Mouse (Mus musculus) midbrain, embryonic 13.5 days (tissue): ENCODE data around the gene Krt18. TPM values are rescaled to one million over a fixed set of nuclear protein-coding genes. Genes with fewer than 3 reads are reported as not detected.

ENCODE experiments used
- ATAC-seq: fragments of 200-750 bp; cut with Nextera tagmentation; 2 replicates; pipeline ENCODE4 v1.8.0; 2017; ENCODE audit warnings: mild to moderate bottlenecking, moderate TSS enrichment, moderate library complexity
- H3K27ac ChIP-seq: fragments of 300-500 bp; sonication (generic); 2 replicates; pipeline ENCODE4 v1.5.1; 2015; ENCODE audit warnings: inconsistent platforms, mild to moderate bottlenecking, moderate library complexity
- H3K27me3 ChIP-seq: fragments of 300-500 bp; sonication (generic); 2 replicates; pipeline ENCODE4 v1.6.1; 2015; ENCODE audit warnings: mild to moderate bottlenecking, inconsistent platforms
- H3K36me3 ChIP-seq: fragments of 300-500 bp; sonication (generic); 2 replicates; pipeline ENCODE4 v1.6.1; 2015; ENCODE audit warnings: mild to moderate bottlenecking, inconsistent platforms
- H3K4me1 ChIP-seq: fragments of 300-500 bp; sonication (generic); replicated peaks from 2 replicates; pipeline ENCODE4 v1.6.1; 2015; ENCODE audit warnings: inconsistent platforms
- H3K4me2 ChIP-seq: fragments of 300-500 bp; sonication (generic); replicated peaks from 2 replicates; pipeline ENCODE4 v1.6.1; 2015; ENCODE audit warnings: moderate library complexity, mild to moderate bottlenecking, inconsistent platforms
- H3K4me3 ChIP-seq: fragments of 300-500 bp; sonication (generic); replicated peaks from 2 replicates; pipeline ENCODE4 v1.5.1; 2015; ENCODE audit warnings: mild to moderate bottlenecking, inconsistent platforms
- H3K9ac ChIP-seq: fragments of 300-500 bp; sonication (generic); replicated peaks from 2 replicates; pipeline ENCODE4 v1.6.1; 2015; ENCODE audit warnings: mild to moderate bottlenecking, inconsistent platforms
- H3K9me3 ChIP-seq: fragments of 300-500 bp; sonication (generic); 2 replicates; pipeline ENCODE4 v1.6.1; 2016; ENCODE audit warnings: mild to moderate bottlenecking, inconsistent platforms
- WGBS: fragments of 180-500 bp; shearing (Covaris S2); methylation state at CpG from one replicate; pipeline ENCODE4 v1.1.7; 2015; 5-methylcytosine and 5-hydroxymethylcytosine counted together
- polyA plus RNA-seq: library from polyadenylated mRNA; unstranded; fragments of >200 nt; fragmentation: Nextera tagmentation; extraction: Ambion mirVana; gene quantifications from 2 replicates; pipeline ENCODE4 v1.2.1, GENCODE M21; 2015

The Krt18 gene
- polyA plus RNA-seq, 1 experiment from 2014 or later, result 2.5 TPM

DNA sequence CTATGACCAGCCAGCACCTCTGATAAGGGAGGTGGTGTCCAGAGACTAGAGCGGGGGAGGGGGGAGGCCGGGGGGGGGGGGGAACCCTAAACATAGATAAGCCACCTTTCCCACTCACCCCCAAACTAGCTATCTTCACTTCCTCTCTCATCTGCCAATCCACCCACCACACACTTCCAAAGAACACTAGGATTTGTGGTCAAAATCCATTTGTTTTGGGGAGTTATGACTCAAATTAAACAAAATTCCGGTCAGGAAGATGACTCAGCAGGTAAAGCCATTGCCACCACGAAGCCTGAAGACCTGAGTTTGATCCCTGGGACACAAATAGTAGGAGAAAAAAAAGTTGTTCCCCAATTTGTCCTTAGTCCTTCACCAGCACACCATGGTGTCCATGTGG, 13.1 kb upstream of the Krt18 start:
- no peak for ATAC-seq
- Histone ChIP-seq H3K9me3 (no peaks in the 10 kb centered on the region), H3K4me3 (no peak overlapping the region), H3K4me1 (0 out of 2 replicates have a peak, but pooled peaks cover 15% of the 10 kb centered on the region), H3K36me3 (no peaks in the 10 kb centered on the region), H3K27ac (no peak overlapping the region), H3K27me3 (0 out of 2 replicates have a peak, but pooled peaks cover 6% of the 10 kb centered on the region), H3K9ac (no peak overlapping the region), H3K4me2 (no peak overlapping the region)
- 78% methylated on average over 2 of the region's 4 CpGs for WGBS

DNA sequence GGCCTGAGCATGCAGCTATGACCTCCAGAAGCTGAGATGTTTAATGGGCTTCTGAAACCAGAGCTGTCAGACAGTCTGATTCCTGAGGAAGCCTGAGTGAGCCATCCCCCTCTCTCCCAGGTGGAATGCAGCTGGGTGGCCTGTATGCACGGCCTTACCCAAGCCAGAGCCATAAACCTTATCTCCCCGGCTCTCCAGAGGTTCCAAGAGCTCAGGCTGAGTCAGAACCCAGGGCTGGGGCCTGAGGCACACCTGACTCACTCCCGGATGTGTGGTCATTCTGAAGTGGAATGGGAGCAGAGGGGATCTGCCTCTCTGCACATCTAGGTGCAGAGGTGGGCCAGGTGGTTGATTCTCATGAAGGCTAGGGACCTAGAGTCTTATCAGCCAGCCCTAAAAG, 11.9 kb upstream of the Krt18 start:
- H3K27me3 ChIP-seq, result 0 out of 2 replicates have a peak, but pooled peaks cover 6% of the 10 kb centered on the region
- no peaks in the 10 kb centered on the region for H3K36me3 ChIP-seq
- ATAC-seq, result no peak
- 52% methylated on average over 3 of the region's 3 CpGs for WGBS
- no peaks in the 10 kb centered on the region for H3K9me3 ChIP-seq
- 0 out of 2 replicates have a peak, but pooled peaks cover 15% of the 10 kb centered on the region for H3K4me1 ChIP-seq
- H3K9ac ChIP-seq, result no peak overlapping the region; the same call in 1 of the 2 replicates
- no peak overlapping the region for H3K4me2 ChIP-seq
- no peak overlapping the region for H3K4me3 ChIP-seq
- no peak overlapping the region for H3K27ac ChIP-seq

DNA sequence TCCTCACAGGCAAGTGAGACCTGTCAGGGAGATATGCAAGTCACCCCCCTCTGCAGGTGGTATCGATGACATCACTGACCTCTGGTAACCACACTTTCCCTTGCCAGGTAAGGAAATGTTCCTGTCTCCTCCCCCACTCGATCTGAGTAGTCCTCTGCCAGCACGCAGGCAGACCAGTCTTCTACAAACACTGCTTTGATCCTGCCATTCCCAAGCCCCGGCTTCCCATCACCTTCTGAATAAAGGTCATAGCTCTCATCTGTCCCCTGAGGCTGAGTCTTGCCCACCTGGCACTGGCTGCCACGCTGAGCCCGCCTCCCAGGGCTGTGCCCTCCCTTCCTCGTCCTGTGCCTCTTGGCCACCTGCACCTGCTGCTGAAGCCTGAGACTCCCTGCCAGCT, 11.2 kb upstream of the Krt18 start:
- H3K4me3 ChIP-seq, result no peak overlapping the region
- H3K36me3 ChIP-seq, result no peaks in the 10 kb centered on the region
- no peak for ATAC-seq
- H3K9me3 ChIP-seq, result no peaks in the 10 kb centered on the region
- H3K4me2 ChIP-seq, result no peak overlapping the region
- WGBS, result 34% methylated on average over 7 of the region's 7 CpGs
- no peak overlapping the region for H3K9ac ChIP-seq
- H3K4me1 ChIP-seq, result 0 out of 2 replicates have a peak, but pooled peaks cover 15% of the 10 kb centered on the region
- no peak overlapping the region for H3K27ac ChIP-seq
- 0 out of 2 replicates have a peak, but pooled peaks cover 6% of the 10 kb centered on the region for H3K27me3 ChIP-seq

DNA sequence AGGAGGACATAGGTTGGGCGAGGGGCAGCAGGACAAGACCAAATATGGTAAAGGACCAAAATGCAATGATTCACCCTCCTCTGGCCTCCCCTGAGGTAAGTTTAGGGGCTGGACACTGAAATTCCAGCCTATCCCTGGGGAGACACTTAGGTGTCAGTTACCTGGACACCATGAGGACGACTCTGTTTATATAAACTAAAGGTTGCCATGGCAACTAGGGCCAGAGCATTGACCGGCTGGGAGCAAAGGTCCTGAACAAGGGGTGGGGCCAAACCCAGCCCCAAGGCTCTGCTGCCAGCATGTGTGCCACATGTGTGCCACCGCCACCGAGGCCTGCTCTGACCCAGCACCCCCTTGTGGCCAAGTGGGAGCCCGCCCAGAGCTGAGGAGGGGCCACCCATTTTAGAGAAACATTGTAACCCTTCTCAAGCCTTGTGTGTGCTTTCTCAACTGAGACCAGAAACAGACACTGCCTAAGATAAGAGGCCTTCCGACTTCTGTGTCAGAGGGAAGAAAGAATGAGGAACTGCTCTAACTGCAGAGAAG, 10.0 kb upstream of the Krt18 start:
- Histone ChIP-seq H3K9me3 (no peaks in the 10 kb centered on the region), H3K36me3 (no peaks in the 10 kb centered on the region), H3K4me3 (no peak overlapping the region), H3K4me2 (no peak overlapping the region), H3K4me1 (0 out of 2 replicates have a peak, but pooled peaks cover 11% of the 10 kb centered on the region), H3K9ac (no peak overlapping the region), H3K27ac (no peak overlapping the region), H3K27me3 (0 out of 2 replicates have a peak, but pooled peaks cover 6% of the 10 kb centered on the region)
- WGBS, result 29% methylated on average over 7 of the region's 7 CpGs
- ATAC-seq, result no peak

DNA sequence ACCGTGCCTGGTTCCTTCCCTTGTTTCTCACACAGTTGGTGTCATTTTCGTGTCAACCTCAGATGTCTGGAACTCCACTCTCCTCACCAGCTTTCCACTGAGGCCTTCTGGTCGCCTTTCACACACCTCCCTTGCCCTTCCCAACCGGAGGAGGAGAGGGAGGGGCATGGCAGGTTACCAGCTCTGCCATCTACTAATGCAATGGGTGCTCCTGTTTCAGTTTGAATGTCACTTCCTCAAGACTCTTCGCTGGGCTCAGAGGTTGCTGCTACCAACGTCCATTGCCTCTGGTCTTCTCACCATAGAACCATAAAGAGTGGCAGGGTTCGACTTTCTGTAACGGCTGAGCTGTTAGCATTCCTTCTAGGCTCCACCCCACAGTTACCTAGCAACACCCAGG, 5.5 kb upstream of the Krt18 start:
- no peak overlapping the region for H3K9ac ChIP-seq
- ATAC-seq, result no peak
- WGBS, result 33% methylated on average over 8 of the region's 8 CpGs
- H3K4me1 ChIP-seq, result peaks cover 17% of the 10 kb centered on the region
- H3K27me3 ChIP-seq, result peaks cover 39% of the 10 kb centered on the region
- H3K4me3 ChIP-seq, result no peak overlapping the region
- H3K9me3 ChIP-seq, result no peaks in the 10 kb centered on the region
- H3K27ac ChIP-seq, result no peak overlapping the region
- no peak overlapping the region for H3K4me2 ChIP-seq
- H3K36me3 ChIP-seq, result no peaks in the 10 kb centered on the region

DNA sequence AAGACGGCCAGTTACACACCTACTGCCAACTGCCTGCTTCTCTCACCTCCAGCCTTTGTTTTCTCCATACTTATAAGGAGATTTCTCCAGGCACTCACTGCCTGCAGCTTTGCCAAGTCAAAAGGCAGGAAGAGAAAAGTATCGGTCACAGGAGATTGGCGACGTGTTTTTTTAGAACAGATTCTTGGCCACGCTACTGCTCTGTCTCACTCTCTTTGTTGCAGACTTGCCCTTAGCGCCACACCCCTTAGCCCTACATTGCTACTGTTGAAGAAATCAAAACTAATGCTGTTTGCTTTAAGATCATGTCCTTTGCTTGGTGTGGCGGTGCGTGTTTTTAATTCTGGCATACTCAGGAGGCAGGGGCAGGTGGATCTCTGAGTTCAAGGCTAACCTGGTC, 4.1 kb upstream of the Krt18 start:
- Histone ChIP-seq H3K4me2 (no peak overlapping the region), H3K4me1 (peaks cover 24% of the 10 kb centered on the region), H3K9ac (no peak overlapping the region), H3K9me3 (no peaks in the 10 kb centered on the region), H3K27ac (no peak overlapping the region), H3K36me3 (no peaks in the 10 kb centered on the region), H3K27me3 (peaks cover 52% of the 10 kb centered on the region), H3K4me3 (no peak overlapping the region)
- WGBS, result 72% methylated on average over 8 of the region's 8 CpGs
- ATAC-seq, result no peak

DNA sequence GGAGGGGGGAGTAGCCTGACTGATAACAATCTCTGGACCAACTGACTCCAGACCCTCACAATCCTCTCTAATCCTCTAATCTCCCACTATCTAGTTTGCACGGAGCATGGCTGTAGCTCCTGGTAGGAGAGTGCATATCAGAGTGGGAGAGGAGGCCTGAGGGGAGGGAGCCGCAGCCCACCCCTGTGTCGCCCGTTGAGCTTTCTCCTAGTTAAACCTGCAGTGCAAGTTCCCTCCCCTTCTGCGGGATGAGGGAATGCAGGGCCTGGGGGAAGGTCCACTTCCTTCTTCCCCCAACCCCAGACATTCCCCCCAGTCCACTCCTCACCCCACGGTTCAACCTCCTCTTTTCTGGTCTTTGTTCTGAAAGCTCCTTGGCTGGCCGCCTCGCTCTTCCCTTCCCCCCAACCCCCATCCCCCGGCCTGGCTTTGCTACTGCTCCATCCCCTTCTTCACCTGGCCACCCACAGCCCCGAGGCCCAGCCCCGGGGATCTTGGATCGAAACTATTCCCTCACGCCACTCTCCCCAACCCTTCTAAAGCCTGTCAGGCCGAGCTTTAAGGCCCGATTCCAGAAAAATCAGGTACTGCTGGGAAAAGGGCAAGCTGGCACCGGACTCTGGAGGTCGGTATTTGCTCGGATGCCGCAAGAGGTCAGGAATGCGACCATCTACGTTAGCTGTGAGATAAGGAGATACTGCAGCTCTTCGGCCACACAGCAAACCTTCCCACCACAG, 2.7 kb upstream of the Krt18 start:
- no peak overlapping the region for H3K27ac ChIP-seq
- WGBS, result 5% methylated on average over 22 of the region's 22 CpGs
- ATAC-seq, result peak; percentile 60; the same call in 1 of the 2 replicates
- 0 out of 2 replicates have a peak overlapping the region, but pooled peaks have one; percentile 28 for H3K9ac ChIP-seq
- no peaks in the 10 kb centered on the region for H3K9me3 ChIP-seq
- H3K4me2 ChIP-seq, result peak overlapping the region; percentile 32
- no peaks in the 10 kb centered on the region for H3K36me3 ChIP-seq
- 0 out of 2 replicates have a peak overlapping the region, but pooled peaks have one; percentile 9 for H3K4me3 ChIP-seq
- peaks cover 24% of the 10 kb centered on the region for H3K4me1 ChIP-seq
- peaks cover 57% of the 10 kb centered on the region for H3K27me3 ChIP-seq

DNA sequence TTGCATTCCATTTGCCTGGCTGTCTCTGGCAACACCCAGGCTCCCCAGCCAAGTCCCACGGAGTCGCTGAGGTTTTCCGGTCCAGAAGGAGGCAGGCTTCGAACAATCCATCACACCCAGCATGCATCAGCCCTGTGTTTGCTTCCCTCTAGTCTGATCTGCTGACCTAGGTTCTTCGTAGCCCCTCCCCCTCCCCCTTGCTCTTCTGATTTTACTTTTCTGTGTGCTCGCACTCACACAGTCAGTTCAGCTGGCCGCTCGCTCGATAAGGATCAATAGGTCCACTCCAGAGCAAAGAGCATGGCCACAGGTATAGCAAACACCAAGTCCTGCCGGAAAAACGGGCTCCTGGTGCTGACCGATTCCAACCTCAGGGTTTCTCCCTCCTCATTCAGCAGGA, 1.6 kb upstream of the Krt18 start:
- Histone ChIP-seq H3K27ac (no peak overlapping the region), H3K27me3 (peaks cover 57% of the 10 kb centered on the region)
- 13% methylated on average over 12 of the region's 12 CpGs for WGBS

DNA sequence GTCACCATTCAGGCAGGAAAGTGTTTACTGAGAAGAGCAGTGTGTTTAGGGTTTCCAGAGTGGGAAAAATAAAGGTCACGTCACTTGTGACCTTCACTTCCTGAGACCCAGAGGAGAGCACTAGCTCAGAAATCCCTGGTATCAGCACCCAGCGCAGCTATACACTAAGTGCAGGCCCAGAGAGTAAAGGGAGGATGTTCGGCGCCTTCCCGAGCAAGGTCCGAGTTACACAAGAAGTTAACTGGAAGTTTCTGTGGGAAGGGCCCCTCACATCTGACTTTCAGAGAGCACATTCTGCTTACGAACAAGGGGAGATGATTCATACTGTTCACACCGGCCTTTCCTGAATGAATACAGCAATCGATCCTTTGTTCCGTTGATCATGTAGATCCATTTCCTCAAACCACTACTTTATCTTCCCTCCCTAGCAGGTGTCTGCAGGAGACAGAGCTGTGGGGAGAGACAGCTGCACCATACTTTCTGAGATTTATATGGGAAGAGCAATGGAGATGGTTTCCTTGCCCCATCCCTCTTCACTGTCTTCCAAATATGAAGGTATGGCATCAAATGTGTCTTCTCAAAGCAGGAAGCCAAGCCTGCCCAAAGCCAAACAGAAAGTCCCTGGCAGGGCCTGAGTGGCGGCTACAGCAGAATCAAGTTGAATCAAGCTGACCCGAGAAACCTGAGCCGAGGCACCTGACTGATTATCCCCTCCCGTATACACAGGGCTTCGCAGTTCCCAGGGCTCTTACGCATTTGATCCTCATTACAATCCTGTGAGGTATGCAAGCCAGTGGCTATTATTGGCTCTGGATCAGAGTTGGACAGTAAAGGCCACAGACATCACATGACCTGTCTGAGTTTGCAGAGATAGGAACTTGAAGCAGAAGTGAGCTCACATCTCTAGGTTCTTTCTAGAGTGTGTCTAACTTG, 6.4 kb downstream of the Krt18 start:
- Histone ChIP-seq H3K4me3 (no peak overlapping the region), H3K9me3 (no peaks in the 10 kb centered on the region), H3K27ac (no peak overlapping the region), H3K4me1 (no peaks in the 10 kb centered on the region), H3K9ac (no peak overlapping the region), H3K4me2 (no peak overlapping the region), H3K36me3 (no peaks in the 10 kb centered on the region), H3K27me3 (peaks cover 4% of the 10 kb centered on the region)
- 65% methylated on average over 16 of the region's 16 CpGs for WGBS
- ATAC-seq, result no peak

More for the DNA sequence above, 1.6 kb upstream of the Krt18 start:
- no peak for ATAC-seq
- Histone ChIP-seq H3K36me3 (no peaks in the 10 kb centered on the region), H3K4me3 (no peak overlapping the region), H3K9ac (no peak overlapping the region), H3K9me3 (no peaks in the 10 kb centered on the region), H3K4me1 (peaks cover 24% of the 10 kb centered on the region), H3K4me2 (no peak overlapping the region)

DNA sequence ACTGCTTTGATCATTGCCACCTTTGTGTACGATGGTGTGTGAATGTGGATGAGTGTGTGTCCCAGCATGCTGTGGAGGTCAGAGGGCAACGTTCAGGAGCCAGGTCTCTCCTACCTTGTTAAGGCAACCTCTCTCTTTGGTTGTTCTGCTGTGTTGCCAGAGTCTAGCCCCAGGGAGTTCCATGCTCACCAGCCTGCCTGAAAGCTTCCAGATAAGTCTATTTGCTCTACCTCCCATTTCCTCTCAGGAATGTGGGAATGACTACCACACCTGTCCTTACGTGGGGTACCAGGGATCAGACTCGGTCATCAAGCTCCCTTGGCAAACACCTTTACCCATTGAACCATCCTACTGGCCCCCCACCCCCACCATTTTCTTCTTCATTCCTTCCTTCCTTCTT, 12.3 kb downstream of the Krt18 start:
- H3K4me2 ChIP-seq, result no peak overlapping the region
- no peak overlapping the region for H3K9ac ChIP-seq
- H3K27ac ChIP-seq, result no peak overlapping the region
- no peaks in the 10 kb centered on the region for H3K4me1 ChIP-seq
- no peak overlapping the region for H3K4me3 ChIP-seq
- no peaks in the 10 kb centered on the region for H3K36me3 ChIP-seq
- 78% methylated on average over 4 of the region's 4 CpGs for WGBS
- no peak for ATAC-seq
- no peaks in the 10 kb centered on the region for H3K9me3 ChIP-seq
- 0 out of 2 replicates have a peak, but pooled peaks cover 5% of the 10 kb centered on the region for H3K27me3 ChIP-seq

DNA sequence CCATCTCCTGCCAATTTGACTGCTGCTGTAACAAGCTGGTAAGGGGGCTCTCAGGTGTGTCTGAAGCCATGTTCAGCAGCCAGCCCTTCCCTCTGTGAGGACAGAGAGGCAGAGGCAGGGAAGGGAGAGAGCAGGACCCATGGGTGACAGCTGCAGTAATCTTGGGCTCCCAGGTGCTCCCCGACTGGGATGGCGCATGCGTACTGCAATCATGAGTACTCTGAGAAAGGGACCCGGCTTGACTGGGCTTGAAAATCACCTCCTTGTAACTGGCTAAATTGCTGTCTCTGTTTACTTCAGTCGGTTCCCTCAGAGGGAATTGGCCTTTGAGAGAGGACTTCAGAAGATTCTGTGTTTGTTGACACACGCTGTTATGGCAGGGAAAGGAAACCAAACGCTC, 14.0 kb downstream of the Krt18 start:
- Histone ChIP-seq H3K4me3 (no peak overlapping the region), H3K9ac (no peak overlapping the region), H3K4me2 (no peak overlapping the region), H3K27me3 (0 out of 2 replicates have a peak, but pooled peaks cover 5% of the 10 kb centered on the region), H3K36me3 (no peaks in the 10 kb centered on the region), H3K27ac (no peak overlapping the region), H3K4me1 (no peaks in the 10 kb centered on the region), H3K9me3 (no peaks in the 10 kb centered on the region)
- no peak for ATAC-seq
- WGBS, result 77% methylated on average over 7 of the region's 7 CpGs

DNA sequence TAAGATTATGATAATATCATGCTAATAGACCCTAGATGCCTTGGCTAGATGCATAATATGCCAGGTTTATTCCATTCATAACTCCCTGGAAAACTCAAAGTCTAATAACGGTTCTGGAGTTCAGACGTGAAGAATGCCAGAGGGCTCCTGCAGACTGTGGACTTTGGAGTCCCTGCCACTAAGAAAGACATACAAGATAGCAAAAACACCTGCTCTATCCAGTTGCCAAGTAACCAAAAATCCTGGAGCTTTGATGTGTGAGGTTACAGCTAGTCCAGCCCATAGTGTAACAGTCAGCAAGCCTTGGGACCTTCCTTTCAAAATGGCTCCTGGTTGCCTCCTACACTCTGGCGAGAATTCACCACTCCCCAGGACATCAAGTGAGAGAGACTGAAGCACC, 16.8 kb downstream of the Krt18 start:
- WGBS, result 81% methylated on average over 3 of the region's 3 CpGs

More for the DNA sequence above, 16.8 kb downstream of the Krt18 start:
- Histone ChIP-seq H3K27ac (no peak overlapping the region), H3K4me2 (no peak overlapping the region), H3K4me3 (no peak overlapping the region), H3K9ac (no peak overlapping the region), H3K9me3 (no peaks in the 10 kb centered on the region), H3K27me3 (0 out of 2 replicates have a peak, but pooled peaks cover 5% of the 10 kb centered on the region), H3K36me3 (no peaks in the 10 kb centered on the region), H3K4me1 (no peaks in the 10 kb centered on the region)
- ATAC-seq, result no peak
